Mouse (Mus musculus) ovary, adult 2 months (tissue): ENCODE measurements around the gene Marc1. TPM values are rescaled to one million over a fixed set of nuclear protein-coding genes. Genes with fewer than 3 reads are reported as not detected.

ENCODE experiments used
- polyA plus RNA-seq: library from polyadenylated mRNA; depleted of rRNA; stranded (reverse); fragments of >200 nt; gene quantifications from 2 replicates; pipeline ENCODE4 v1.2.3, GENCODE M21; 2012; rRNA removed

Marc1 gene
- 3.0 and 4.5 TPM in 2 replicates for polyA plus RNA-seq

DNA sequence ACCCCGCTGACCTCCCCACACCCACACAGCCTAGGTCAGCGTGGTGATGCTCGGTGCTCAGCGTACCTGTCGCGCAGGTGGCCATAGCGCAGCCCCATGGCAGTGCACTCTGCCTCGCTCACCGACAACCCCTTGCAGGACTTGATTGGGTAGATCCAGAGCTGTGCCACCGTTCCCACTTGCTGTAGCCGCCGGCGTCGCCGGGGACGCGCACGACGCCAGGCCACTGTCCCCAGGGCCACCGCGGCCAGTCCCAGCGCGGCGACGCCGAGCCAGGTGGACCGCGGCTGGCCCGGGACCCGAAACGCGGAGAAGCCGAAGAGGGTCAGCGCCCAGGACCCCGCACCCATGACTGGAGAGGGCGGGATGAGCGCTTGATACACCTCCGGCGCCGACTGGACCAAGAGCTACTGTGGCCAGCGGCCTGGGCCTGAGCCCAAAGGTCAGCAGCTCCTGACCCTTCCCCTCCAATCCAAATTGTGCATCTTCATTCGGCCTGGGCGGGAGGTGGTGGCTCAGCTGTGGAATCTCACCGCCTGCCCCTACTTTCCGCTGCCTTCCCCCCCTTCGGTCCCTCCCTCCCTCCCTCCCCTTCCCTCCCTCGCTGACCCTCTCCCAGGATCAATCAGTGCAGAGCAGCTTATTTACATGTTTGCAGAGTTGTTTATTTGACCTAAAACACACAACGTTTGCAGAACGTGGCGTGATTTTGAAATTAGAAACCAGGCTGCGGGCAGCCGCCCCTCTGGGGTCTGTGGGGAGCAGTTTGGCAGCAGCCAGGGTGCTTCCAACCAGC, at the start of gene Marc1:
Gene Marc1 (minus strand): TSS at position 534 of the 796 bp plus-strand sequence.

DNA sequence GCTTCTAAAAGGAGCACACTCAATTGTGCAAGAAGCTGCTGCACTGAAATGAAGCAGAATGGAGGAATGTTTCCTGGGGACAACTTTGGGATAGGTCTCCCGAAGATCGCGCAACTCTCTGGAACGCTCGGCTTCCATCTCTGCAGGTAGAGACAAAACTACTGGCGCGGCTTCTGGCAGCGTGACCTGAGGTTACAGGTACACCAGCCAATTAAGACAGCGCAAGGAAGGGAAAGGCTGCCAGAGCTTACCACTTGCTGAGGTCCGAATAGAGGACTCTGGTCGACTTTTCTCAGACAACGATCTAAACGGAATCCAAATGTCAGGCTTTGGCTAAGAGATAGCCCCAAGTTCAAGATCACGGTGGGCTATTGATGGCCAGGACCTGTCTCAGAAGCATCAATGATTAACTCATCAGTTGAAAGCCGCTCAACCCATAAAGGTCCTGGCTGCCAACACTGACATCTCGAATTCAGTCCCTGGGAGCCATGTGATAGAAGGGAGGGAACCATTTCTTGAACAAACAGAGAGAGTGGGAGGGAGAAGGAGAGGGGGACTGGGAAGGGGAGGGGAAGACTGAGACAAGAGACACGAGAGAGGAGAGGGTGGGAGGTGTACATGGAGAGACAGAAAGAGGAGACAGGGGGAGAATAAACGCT, 35.1 kb upstream of the Marc1 start, which contains the start of gene Marc2:
Gene Marc2 (minus strand): TSS at position 360 of the 659 bp plus-strand sequence.

Other genes with a start within 250 kb of the Marc1 start
- gene Hlx, start 78.7 kb downstream of the Marc1 start, polyA plus RNA-seq = 15.6 and 19.5 TPM in 2 replicates
- gene Marc2, start 35.1 kb upstream of the Marc1 start, polyA plus RNA-seq = 155 and 180 TPM in 2 replicates
- 36.0 and 41.3 TPM in 2 replicates for gene C130074G19Rik, start 71.9 kb upstream of the Marc1 start, polyA plus RNA-seq
- 22.9 and 26.2 TPM in 2 replicates for gene Mark1, start 188.3 kb upstream of the Marc1 start, polyA plus RNA-seq